ENCODE assay signal across 18 mouse cellular contexts in genomic region chr7:19441448-19442091, GRCm38 (mm10). TPM values are rescaled to one million over a fixed set of nuclear protein-coding genes. Genes with fewer than 3 reads are reported as not detected.
DNase-seq lines count a peak whose midpoint lies in the region; ATAC-seq and TF ChIP-seq lines count a peak whose summit lies in the region.
"Had no signal": no experiment of that assay in that cellular context is flagged by ENCODE, and none has a peak within 500 bp of the region (broad histone marks: within the 10 kb centered on the region; RNA-seq: fewer than 3 reads in every experiment).

No protein-coding gene starts in this region.

- H3K4me2 ChIP-seq in intestine, embryonic 15.5 days (replicated peaks) = no peak overlapping the region
- H3K4me2 ChIP-seq in intestine, postnatal 0 days (replicated peaks; ENCODE audit: low read depth) = no peak overlapping the region
- H3K4me2 ChIP-seq in liver, embryonic 16.5 days (ENCODE audit: low read depth, low read length) = no peak overlapping the region
- H3K4me2 ChIP-seq: hindbrain, embryonic 12.5 days; stomach, embryonic 15.5 days had no signal

- H3K36me3 ChIP-seq in intestine, embryonic 15.5 days = peaks cover 40% of the 10 kb centered on the region
- H3K36me3 ChIP-seq in intestine, postnatal 0 days (ENCODE audit: control insufficient read depth, insufficient read depth) = peaks cover 73% of the 10 kb centered on the region
- peaks cover 83% of the 10 kb centered on the region for H3K36me3 ChIP-seq in megakaryocyte, embryonic 14.5 days (replicated peaks; ENCODE audit: low read length)
- peaks cover 2% of the 10 kb centered on the region for H3K36me3 ChIP-seq in liver, embryonic 16.5 days (ENCODE audit: control insufficient read depth, insufficient read depth)

- H3K27me3 ChIP-seq in intestine, embryonic 15.5 days (replicated peaks) = no peaks in the 10 kb centered on the region
- H3K27me3 ChIP-seq in intestine, postnatal 0 days (replicated peaks; ENCODE audit: control insufficient read depth, insufficient read depth, low read length) = no peaks in the 10 kb centered on the region
- H3K27me3 ChIP-seq in megakaryocyte, embryonic 14.5 days (replicated peaks) = no peaks in the 10 kb centered on the region
- no peaks in the 10 kb centered on the region for H3K27me3 ChIP-seq in liver, embryonic 16.5 days (ENCODE audit: control insufficient read depth, insufficient read depth, low read depth, low read length)
- H3K27me3 ChIP-seq: hindbrain, embryonic 12.5 days; stomach, embryonic 15.5 days had no signal

- DNase-seq in testis, postnatal 14 days (ENCODE audit: low spot score) = peak; percentile 80
- no peak for DNase-seq in ovary, adult 18-20 months (ENCODE audit: low spot score)
- DNase-seq in urinary bladder, postnatal 14 days (ENCODE audit: low spot score) = no peak
- DNase-seq: cerebellum, postnatal 10 days; midbrain, embryonic 14.5 days; spleen, adult 18-20 months; thymus, postnatal 25 days had no signal

- H3K9me3 ChIP-seq in intestine, embryonic 15.5 days = no peaks in the 10 kb centered on the region
- no peaks in the 10 kb centered on the region for H3K9me3 ChIP-seq in intestine, postnatal 0 days (ENCODE audit: control insufficient read depth)
- no peaks in the 10 kb centered on the region for H3K9me3 ChIP-seq in megakaryocyte, embryonic 14.5 days
- H3K9me3 ChIP-seq in liver, embryonic 16.5 days (replicated peaks; ENCODE audit: control insufficient read depth, low read length) = no peaks in the 10 kb centered on the region
- H3K9me3 ChIP-seq: hindbrain, embryonic 12.5 days; limb, embryonic 10.5 days; stomach, embryonic 15.5 days had no signal

- 80% methylated on average over 9 of the region's 9 CpGs for WGBS in intestine, embryonic 15.5 days
- 84% methylated on average over 9 of the region's 9 CpGs for WGBS in intestine, postnatal 0 days
- 45% methylated on average over 9 of the region's 9 CpGs for WGBS in liver, embryonic 16.5 days (ENCODE audit: insufficient replicate concordance)

- ATAC-seq in intestine, embryonic 15.5 days = no peak
- ATAC-seq in intestine, postnatal 0 days = no peak
- no peak for ATAC-seq in megakaryocyte, adult 5-6 weeks (ENCODE audit: poor library complexity, severe bottlenecking)
- ATAC-seq in liver, embryonic 16.5 days (ENCODE audit: low read depth) = peak; percentile 59
- ATAC-seq: CD4-positive, CD25-positive, alpha-beta regulatory T cell, adult 4 months; forebrain, embryonic 14.5 days had no signal

- H3K27ac ChIP-seq in intestine, embryonic 15.5 days = no peak overlapping the region
- no peak overlapping the region for H3K27ac ChIP-seq in intestine, postnatal 0 days (ENCODE audit: low read depth, low read length)
- H3K27ac ChIP-seq in liver, embryonic 16.5 days (ENCODE audit: low read length) = no peak overlapping the region
- H3K27ac ChIP-seq: hindbrain, embryonic 12.5 days; limb, embryonic 10.5 days; stomach, embryonic 15.5 days had no signal

- H3K9ac ChIP-seq in intestine, embryonic 15.5 days = 0 out of 2 replicates have a peak overlapping the region, but pooled peaks have one; percentile 3
- H3K9ac ChIP-seq in intestine, postnatal 0 days (ENCODE audit: low read depth, low read length) = no peak overlapping the region
- H3K9ac ChIP-seq in liver, embryonic 16.5 days (ENCODE audit: low read depth, low read length) = no peak overlapping the region
- H3K9ac ChIP-seq: hindbrain, embryonic 12.5 days; stomach, embryonic 15.5 days had no signal

- H3K4me3 ChIP-seq in intestine, embryonic 15.5 days (replicated peaks) = no peak overlapping the region
- no peak overlapping the region for H3K4me3 ChIP-seq in intestine, postnatal 0 days (ENCODE audit: low read depth, low read length)
- H3K4me3 ChIP-seq in megakaryocyte, embryonic 14.5 days (replicated peaks) = peak overlapping the region; percentile 84
- no peak overlapping the region for H3K4me3 ChIP-seq in liver, embryonic 16.5 days (ENCODE audit: low read depth, low read length)
- H3K4me3 ChIP-seq: hindbrain, embryonic 12.5 days; limb, embryonic 10.5 days; stomach, embryonic 15.5 days had no signal

- H3K4me1 ChIP-seq in intestine, embryonic 15.5 days (replicated peaks) = 0 out of 2 replicates have a peak, but pooled peaks cover 3% of the 10 kb centered on the region
- no peaks in the 10 kb centered on the region for H3K4me1 ChIP-seq in intestine, postnatal 0 days (replicated peaks; ENCODE audit: control insufficient read depth, insufficient read depth, low read length)
- peaks cover 54% of the 10 kb centered on the region for H3K4me1 ChIP-seq in megakaryocyte, embryonic 14.5 days
- no peaks in the 10 kb centered on the region for H3K4me1 ChIP-seq in liver, embryonic 16.5 days (ENCODE audit: control insufficient read depth, low read depth, low read length)
- H3K4me1 ChIP-seq: hindbrain, embryonic 12.5 days; limb, embryonic 10.5 days; stomach, embryonic 15.5 days had no signal

- no peak for TF ChIP-seq CTCF in intestine, postnatal 0 days (IDR thresholded peaks at IDR 0.05; ENCODE audit: low read depth)

RNA-seq across cellular contexts. Expression of gene Mark4, which starts 17.1 kb away (rescaled TPM):
- 5.8 and 6.1 TPM in 2 replicates for polyA plus RNA-seq in intestine, embryonic 15.5 days (2015; fragmentation: Nextera tagmentation; extraction: Ambion mirVana)
- polyA plus RNA-seq in intestine, postnatal 0 days (2015; fragmentation: Nextera tagmentation; extraction: Ambion mirVana) = 4.2 and 4.7 TPM in 2 replicates
- polyA plus RNA-seq in megakaryocyte, embryonic 14.5 days (2012; ENCODE audit: insufficient read depth, low replicate concordance) = 102 and 169 TPM in 2 replicates
- 11.4 and 14.7 TPM in 2 replicates for total RNA-seq in megakaryocyte, adult 5-6 weeks (2015)
- total RNA-seq in megakaryocyte, adult 5-6 weeks (2017) = 6.4 and 9.4 TPM in 2 replicates
- 0.99 and 1.3 TPM in 2 replicates for polyA plus RNA-seq in liver, embryonic 16.5 days (2015; fragmentation: Nextera tagmentation; extraction: Ambion mirVana)

RNA-seq across cellular contexts. Expression of gene Exoc3l2, which starts 21.6 kb away (rescaled TPM):
- polyA plus RNA-seq in intestine, embryonic 15.5 days (2015; fragmentation: Nextera tagmentation; extraction: Ambion mirVana) = 0.50 and 0.53 TPM in 2 replicates
- polyA plus RNA-seq in intestine, postnatal 0 days (2015; fragmentation: Nextera tagmentation; extraction: Ambion mirVana) = 1.1 and 1.9 TPM in 2 replicates
- 40.8 and 53.6 TPM in 2 replicates for polyA plus RNA-seq in megakaryocyte, embryonic 14.5 days (2012; ENCODE audit: insufficient read depth, low replicate concordance)
- 0.09 and 0.14 TPM in 2 replicates for total RNA-seq in megakaryocyte, adult 5-6 weeks (2015)
- 0.28 and 0.62 TPM in 2 replicates for total RNA-seq in megakaryocyte, adult 5-6 weeks (2017)
- 0.54 and 0.55 TPM in 2 replicates for polyA plus RNA-seq in liver, embryonic 16.5 days (2015; fragmentation: Nextera tagmentation; extraction: Ambion mirVana)
- polyA plus RNA-seq: CD4-positive, CD25-positive, alpha-beta regulatory T cell, adult 4 months had no signal

RNA-seq across cellular contexts. Expression of gene Ckm, which starts 37.0 kb away (rescaled TPM):
- polyA plus RNA-seq in intestine, embryonic 15.5 days (2015; fragmentation: Nextera tagmentation; extraction: Ambion mirVana) = 5.1 and 9.0 TPM in 2 replicates
- polyA plus RNA-seq in intestine, postnatal 0 days (2015; fragmentation: Nextera tagmentation; extraction: Ambion mirVana) = 25.2 and 26.2 TPM in 2 replicates
- polyA plus RNA-seq in megakaryocyte, embryonic 14.5 days (2012; ENCODE audit: insufficient read depth, low replicate concordance) = 0.96 TPM in 1 of 2 replicates, not detected in the other
- total RNA-seq in megakaryocyte, adult 5-6 weeks (2015) = 0.14 and 0.18 TPM in 2 replicates
- total RNA-seq in megakaryocyte, adult 5-6 weeks (2017) = 0.26 and 0.45 TPM in 2 replicates
- polyA plus RNA-seq in liver, embryonic 16.5 days (2015; fragmentation: Nextera tagmentation; extraction: Ambion mirVana) = 27.9 and 65.4 TPM in 2 replicates
- total RNA-seq: layer of hippocampus, postnatal 25 days had no signal
- polyA plus RNA-seq: CD4-positive, CD25-positive, alpha-beta regulatory T cell, adult 4 months; forebrain, embryonic 14.5 days; limb, embryonic 10.5 days; midbrain, embryonic 14.5 days had no signal

RNA-seq across cellular contexts. Expression of gene Klc3, which starts 37.7 kb away (rescaled TPM):
- polyA plus RNA-seq in intestine, embryonic 15.5 days (2015; fragmentation: Nextera tagmentation; extraction: Ambion mirVana) = 3.7 and 4.7 TPM in 2 replicates
- polyA plus RNA-seq in intestine, postnatal 0 days (2015; fragmentation: Nextera tagmentation; extraction: Ambion mirVana) = 1.6 TPM in 2 replicates
- polyA plus RNA-seq in megakaryocyte, embryonic 14.5 days (2012; ENCODE audit: insufficient read depth, low replicate concordance) = 1.3 TPM in 1 of 2 replicates, not detected in the other
- 0.09 TPM in 1 of 2 replicates, not detected in the other for total RNA-seq in megakaryocyte, adult 5-6 weeks (2015)
- not detected in 2 replicates for total RNA-seq in megakaryocyte, adult 5-6 weeks (2017)
- 0.34 and 0.51 TPM in 2 replicates for polyA plus RNA-seq in liver, embryonic 16.5 days (2015; fragmentation: Nextera tagmentation; extraction: Ambion mirVana)

RNA-seq across cellular contexts. Expression of gene Ercc2, which starts 59.8 kb away (rescaled TPM):
- polyA plus RNA-seq in intestine, embryonic 15.5 days (2015; fragmentation: Nextera tagmentation; extraction: Ambion mirVana) = 16.7 and 17.3 TPM in 2 replicates
- 6.2 and 8.7 TPM in 2 replicates for polyA plus RNA-seq in intestine, postnatal 0 days (2015; fragmentation: Nextera tagmentation; extraction: Ambion mirVana)
- polyA plus RNA-seq in megakaryocyte, embryonic 14.5 days (2012; ENCODE audit: insufficient read depth, low replicate concordance) = 24.2 and 30.8 TPM in 2 replicates
- total RNA-seq in megakaryocyte, adult 5-6 weeks (2015) = 4.9 and 5.7 TPM in 2 replicates
- 12.6 and 19.2 TPM in 2 replicates for total RNA-seq in megakaryocyte, adult 5-6 weeks (2017)
- 5.9 and 6.2 TPM in 2 replicates for polyA plus RNA-seq in liver, embryonic 16.5 days (2015; fragmentation: Nextera tagmentation; extraction: Ambion mirVana)

Comparison
In these comparisons a context has a peak if more than half of its experiments do, and no peak if none do; other contexts are left out.
1. RNA of gene Mark4, which starts 17.1 kb away (polyA plus RNA-seq): 102 to 169 TPM in megakaryocyte, embryonic 14.5 days; 5.8 to 6.1 TPM in intestine, embryonic 15.5 days, 4.2 to 4.7 TPM in intestine, postnatal 0 days and 0.99 to 1.3 TPM in liver, embryonic 16.5 days; every median in the first group is over 10 times any median in the second.
2. RNA of gene Exoc3l2, which starts 21.6 kb away (polyA plus RNA-seq): 40.8 to 53.6 TPM in megakaryocyte, embryonic 14.5 days; 1.1 to 1.9 TPM in intestine, postnatal 0 days, 0.54 to 0.55 TPM in liver, embryonic 16.5 days and 0.50 to 0.53 TPM in intestine, embryonic 15.5 days; every median in the first group is over 10 times any median in the second.